Mouse (Mus musculus) limb, embryonic 15.5 days (tissue): ENCODE measurements around the gene 4930447F04Rik. TPM values are rescaled to one million over a fixed set of nuclear protein-coding genes. Genes with fewer than 3 reads are reported as not detected.

Experiments used
- ATAC-seq: fragments of 200-750 bp; cut with Nextera tagmentation; 2 replicates; pipeline ENCODE4 v1.8.0; 2017; ENCODE audit warnings: low read depth, moderate TSS enrichment; ENCODE audit not compliant: insufficient number of reproducible peaks, low FRiP score, low TSS enrichment
- H3K27ac ChIP-seq: fragments of 300-500 bp; sonication (generic); 2 replicates; pipeline ENCODE4 v1.5.1; 2015; ENCODE audit warnings: moderate library complexity, mild to moderate bottlenecking, inconsistent platforms
- H3K27me3 ChIP-seq: fragments of 300-500 bp; sonication (generic); 2 replicates; pipeline ENCODE4 v1.6.1; 2015; ENCODE audit warnings: inconsistent platforms
- H3K36me3 ChIP-seq: fragments of 300-500 bp; sonication (generic); 2 replicates; pipeline ENCODE4 v1.6.1; 2015; ENCODE audit warnings: inconsistent platforms
- H3K4me1 ChIP-seq: fragments of 300-500 bp; sonication (generic); 2 replicates; pipeline ENCODE4 v1.6.1; 2015; ENCODE audit warnings: inconsistent platforms
- H3K4me2 ChIP-seq: fragments of 300-500 bp; sonication (generic); 2 replicates; pipeline ENCODE4 v1.6.1; 2015; ENCODE audit warnings: mild to moderate bottlenecking, inconsistent platforms
- H3K4me3 ChIP-seq: fragments of 300-500 bp; sonication (generic); 2 replicates; pipeline ENCODE4 v1.5.1; 2015; ENCODE audit warnings: mild to moderate bottlenecking, inconsistent platforms
- H3K9ac ChIP-seq: fragments of 300-500 bp; sonication (generic); 2 replicates; pipeline ENCODE4 v1.6.1; 2015; ENCODE audit warnings: inconsistent platforms
- H3K9me3 ChIP-seq: fragments of 300-500 bp; sonication (generic); 2 replicates; pipeline ENCODE4 v1.6.1; 2016; ENCODE audit warnings: inconsistent platforms
- WGBS: fragments of 180-500 bp; shearing (Covaris S2); methylation state at CpG from one replicate; pipeline ENCODE4 v1.1.7; 2015; 5-methylcytosine and 5-hydroxymethylcytosine counted together
- polyA plus RNA-seq: library from polyadenylated mRNA; unstranded; fragments of >200 nt; fragmentation: Nextera tagmentation; extraction: Ambion mirVana; gene quantifications from 2 replicates; pipeline ENCODE4 v1.2.1, GENCODE M21; 2015

4930447F04Rik gene
- polyA plus RNA-seq: not detected in 2 replicates

- no peak for ATAC-seq
- no peaks in the 10 kb centered on the region for H3K27me3 ChIP-seq
- no peaks in the 10 kb centered on the region for H3K9me3 ChIP-seq
- H3K9ac ChIP-seq: no peak within 1 kb of the TSS
- no peak within 1 kb of the TSS for H3K27ac ChIP-seq
- H3K4me3 ChIP-seq: no peak within 1 kb of the TSS
- H3K4me1 ChIP-seq: no peaks in the 10 kb centered on the region
- H3K36me3 ChIP-seq: no peaks in the 10 kb centered on the region
- H3K4me2 ChIP-seq: no peak within 1 kb of the TSS
- WGBS: 72% methylated on average over 1 of the region's 1 CpGs
Observed at GRCm38 (mm10) chrX:66304124-66304523, at the start of gene 4930447F04Rik. TSS of gene 4930447F04Rik (minus strand) at chrX:66304224.
